Mouse (Mus musculus): ENCODE measurements at regions not wholly inside any gene's neighbourhood (a gene's known extent, or its start where the extent isn't known, plus 50 kb on each side); places are given as distances from the start of the nearest gene placed in this dataset.

DNA sequence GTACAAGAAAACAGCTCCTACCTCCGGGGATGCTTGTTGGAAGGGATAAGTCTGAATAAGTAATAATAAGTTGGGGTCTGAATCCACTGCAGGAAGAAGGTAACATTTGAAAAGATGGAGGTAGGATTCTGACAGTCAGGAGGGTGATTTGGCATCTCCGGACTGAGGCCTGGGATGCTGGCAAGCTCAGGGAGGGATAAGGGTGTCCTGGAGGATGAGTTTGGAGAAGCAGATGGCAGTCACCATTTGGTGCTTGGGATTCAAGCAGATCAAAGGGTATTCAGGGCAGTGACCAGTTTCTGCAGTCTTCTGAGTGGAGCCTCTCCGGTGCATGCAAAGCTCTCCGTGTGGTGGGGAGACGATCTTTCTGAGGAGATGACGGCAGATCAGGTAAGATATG lies 62.9 kb upstream of the Gm2310 start:
- DNase-seq (ENCODE audit: low spot score), result no peak

DNA sequence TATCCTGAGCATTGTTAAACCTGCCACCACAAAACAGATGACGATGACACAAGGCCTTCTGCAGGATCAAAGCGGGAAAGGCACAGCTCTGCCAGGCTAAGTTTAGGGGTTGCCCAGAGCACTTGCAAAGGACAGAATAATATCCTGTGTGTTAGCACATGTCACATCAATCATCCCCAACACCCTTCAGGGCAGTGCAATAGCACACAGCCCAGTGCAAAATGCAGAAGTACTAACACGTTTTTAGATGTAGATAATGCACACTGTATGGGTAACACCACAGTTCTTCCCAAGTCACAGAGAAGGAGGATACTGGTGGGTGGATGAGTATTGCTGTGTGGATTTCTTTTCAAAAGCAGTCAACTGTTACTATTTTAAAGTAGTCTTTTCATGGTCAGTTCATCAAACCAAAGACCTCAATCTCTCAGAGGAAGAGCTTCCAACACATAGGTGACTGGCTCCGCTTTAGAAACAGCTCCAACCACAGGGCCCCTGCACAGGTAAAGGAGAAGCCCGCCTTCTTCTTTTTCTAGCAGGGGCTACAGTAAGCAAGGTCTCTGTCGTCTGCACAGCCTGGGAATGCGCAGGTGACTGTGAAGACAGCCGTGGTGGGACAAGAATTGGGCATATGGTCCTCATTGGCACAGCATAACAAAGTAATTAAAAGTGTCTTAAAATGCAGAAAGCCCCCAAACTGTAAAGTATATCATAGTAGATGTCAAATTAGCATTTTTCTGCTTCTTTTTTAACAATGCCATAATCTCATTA lies 61.6 kb upstream of the Gm2310 start:
- DNase-seq (ENCODE audit: low spot score), result no peak

DNA sequence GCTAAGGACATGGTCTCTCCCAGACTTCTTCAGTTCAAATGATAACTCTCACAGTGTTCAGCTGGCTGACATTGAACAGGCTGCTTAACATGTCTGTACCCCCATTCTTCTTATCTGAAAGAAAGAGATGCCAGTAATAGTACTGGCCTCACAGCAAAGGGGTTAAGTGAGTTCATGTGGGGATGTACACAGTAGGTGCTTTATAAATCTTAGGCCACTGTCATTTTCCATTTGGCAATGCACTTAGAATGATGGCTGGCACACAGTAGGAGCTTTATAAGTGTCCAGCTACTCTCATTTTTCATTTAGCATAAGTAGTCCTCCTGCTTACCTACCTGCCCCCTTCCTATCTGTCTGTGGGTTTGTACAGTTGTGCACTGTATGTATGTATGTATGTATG lies 60.3 kb upstream of the Gm2310 start:
- no peak for DNase-seq (ENCODE audit: low spot score)

GRCm38 (mm10) chr15:8577480-8577881 lies 57.7 kb upstream of the Gm2310 start:
- peak; percentile 41 for DNase-seq (ENCODE audit: low spot score)

DNA sequence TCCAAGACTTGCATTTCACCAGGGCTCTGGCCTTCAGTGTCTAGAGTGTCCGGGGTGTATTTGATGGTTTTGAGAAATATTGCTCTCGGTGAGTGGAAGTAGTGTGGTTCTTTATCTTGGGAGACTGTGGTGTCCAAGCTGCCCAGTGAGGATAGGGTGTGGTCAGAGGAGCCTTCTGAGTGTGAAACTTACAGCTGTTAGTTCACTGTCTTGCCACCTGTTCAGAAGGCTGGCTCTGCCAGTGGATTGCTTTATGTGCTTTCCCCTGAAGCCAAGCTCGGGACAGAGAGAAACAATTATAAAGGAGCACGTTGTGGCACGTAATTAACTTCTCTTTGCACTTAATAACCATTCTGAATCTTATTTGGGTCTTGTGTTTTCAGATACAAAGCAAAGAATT lies 57.2 kb upstream of the Gm2310 start:
- no peak for DNase-seq (ENCODE audit: low spot score)

- DNase-seq (ENCODE audit: low spot score), result peak; percentile 17
These were observed 49.9 kb upstream of the Gm2310 start for GRCm38 (mm10) chr15:8569617-8570016.
